Mouse (Mus musculus) monocyte, adult 5-6 weeks (primary cell): ENCODE results near the gene Btbd35f28. TPM values are rescaled to one million over a fixed set of nuclear protein-coding genes. Genes with fewer than 3 reads are reported as not detected.
"Not testable (repeated sequence)": the region's sequence is repeated elsewhere in the genome, so short reads cannot be mapped to it uniquely, and the experiment has no call there.

Experiments used
- ATAC-seq: fragments of 153-309, 156-312 bp; replicated peaks from 2 replicates; pipeline ENCODE4 v1.8.0; 2017; ENCODE audit warnings: mild to moderate bottlenecking; ENCODE audit not compliant: low TSS enrichment, insufficient number of reproducible peaks, severe bottlenecking, poor library complexity, low FRiP score
- total RNA-seq: library from RNA; stranded (forward); fragments of 200-1000, 200-491, 200-594 nt; gene quantifications from 3 replicates; pipeline ENCODE4 v1.2.3, GENCODE M21; 2017

The Btbd35f28 gene
- total RNA-seq, result not detected in 3 replicates

DNA sequence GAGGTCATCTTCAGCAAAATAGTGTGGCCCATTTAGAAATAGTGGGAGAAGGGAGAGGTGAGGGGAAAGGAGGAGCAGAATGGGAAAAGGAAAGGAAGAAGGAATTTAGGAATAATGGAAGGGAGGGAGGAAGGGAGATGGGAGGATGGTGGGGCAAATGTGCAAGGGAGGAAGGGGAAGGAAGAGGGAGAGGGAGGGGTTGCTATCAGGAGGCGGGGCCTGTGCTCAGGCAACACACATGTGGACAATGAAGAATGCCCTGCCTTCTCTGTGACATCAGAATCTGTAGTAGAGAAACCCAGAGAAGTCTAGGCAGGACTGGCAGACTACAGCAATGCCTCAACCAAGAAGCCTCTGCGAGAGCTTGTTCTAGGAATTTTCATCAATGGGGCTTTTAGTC lies at the start of gene Btbd35f28:
Gene Btbd35f28 (plus strand): TSS at position 301 of the 400 bp plus-strand sequence.
- ATAC-seq, result not testable (repeated sequence)

Other genes with a start within 250 kb of the Btbd35f28 start
- gene Btbd35f16, start 239.6 kb upstream of the Btbd35f28 start, total RNA-seq, result not detected in 3 replicates
- gene Btbd35f3, start 158.9 kb upstream of the Btbd35f28 start, total RNA-seq, result not detected in 3 replicates
- gene Btbd35f20, start 94.7 kb downstream of the Btbd35f28 start, total RNA-seq, result not detected in 3 replicates
- gene Btbd35f17, start 174.1 kb downstream of the Btbd35f28 start, total RNA-seq, result not detected in 3 replicates